Mouse (Mus musculus) liver, adult 10 weeks (tissue): ENCODE data around the gene Galnt13. TPM values are rescaled to one million over a fixed set of nuclear protein-coding genes. Genes with fewer than 3 reads are reported as not detected.

ENCODE experiments used
- polyA plus RNA-seq: library from polyadenylated mRNA; stranded (reverse); fragments of 350-450 nt; fragmentation: Illumina TruSeq; extraction: RNeasy Lipid Tissue Mini Kit (QIAGEN cat#74804); gene quantifications from one replicate; pipeline ENCODE4 v1.2.3, GENCODE M21; 2014; ENCODE audit warnings: low read depth, low replicate concordance

The Galnt13 gene
- not detected for polyA plus RNA-seq

DNA sequence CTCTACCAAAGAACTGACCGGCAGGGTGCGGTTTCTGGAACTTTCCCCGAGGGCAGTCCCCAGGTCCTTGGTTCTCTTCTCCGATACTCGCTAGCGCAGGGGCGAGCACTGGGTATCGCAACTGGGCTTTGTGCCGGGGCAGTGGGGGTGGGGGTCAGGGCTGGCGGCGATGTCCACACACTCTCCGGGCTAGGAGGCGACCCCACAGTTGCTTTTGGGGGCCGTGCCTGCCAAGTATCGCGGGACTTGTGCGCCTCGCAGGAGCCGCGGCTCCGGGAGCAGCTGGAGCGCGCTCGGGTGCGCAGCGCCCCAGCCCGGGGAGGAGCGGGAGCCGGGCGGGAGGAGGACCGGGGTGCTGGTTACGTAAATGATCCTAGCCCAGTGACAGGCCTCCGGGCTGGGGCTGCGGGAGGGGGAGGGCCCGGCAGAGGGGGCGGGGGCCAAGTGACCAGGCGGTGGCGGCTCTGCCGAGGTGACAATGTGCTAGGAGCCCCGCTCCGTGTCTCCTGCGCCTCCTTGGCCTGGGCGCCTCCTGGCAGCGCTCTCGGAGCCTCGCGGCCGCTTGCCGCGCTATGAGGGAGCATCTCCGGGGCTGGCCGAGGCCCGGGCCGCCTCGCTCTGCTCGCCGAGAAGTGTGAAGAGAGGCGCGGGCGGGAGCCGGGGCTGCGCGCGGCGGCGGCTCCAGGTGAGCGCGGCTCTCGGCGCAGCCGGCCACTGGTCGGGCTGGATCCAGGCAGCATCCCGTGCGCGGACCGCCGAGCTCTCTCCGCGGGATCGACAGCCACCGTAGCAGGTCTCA, at the start of gene Galnt13:
TSS of gene Galnt13 (plus strand) at position 381 of the 799 bp plus-strand sequence.

